Mouse (Mus musculus) retina, postnatal 1 day (tissue): ENCODE measurements around the gene Mmp12.
"Not testable (repeated sequence)": the region's sequence is repeated elsewhere in the genome, so short reads cannot be mapped to it uniquely, and the experiment has no call there.

ENCODE experiments used
- DNase-seq: peaks from one replicate; pipeline ENCODE4 v3.0.0-alpha.2; 2012

Gene Mmp12

DNA sequence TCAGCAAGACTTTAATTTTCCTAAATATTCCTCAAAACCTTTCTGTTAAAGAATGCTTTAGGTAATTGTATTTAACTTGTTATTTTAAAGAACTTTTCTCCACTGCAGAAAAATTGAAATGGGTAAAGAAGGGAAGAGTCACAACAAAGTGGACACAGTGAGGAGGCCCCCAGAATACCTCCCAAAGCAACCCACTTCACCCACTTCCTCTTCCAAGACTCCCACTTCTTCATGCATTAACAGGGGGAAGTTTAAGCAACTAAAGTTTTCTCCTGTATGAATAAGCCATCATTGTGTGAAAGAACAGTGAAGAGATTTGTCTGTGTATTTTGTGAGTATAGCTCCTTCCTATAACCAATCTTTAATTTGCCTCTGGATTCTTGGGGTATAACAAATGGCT, at the start of gene Mmp12:
Gene Mmp12 (plus strand): TSS at position 275 of the 400 bp plus-strand sequence.
- DNase-seq, result no peak

DNA sequence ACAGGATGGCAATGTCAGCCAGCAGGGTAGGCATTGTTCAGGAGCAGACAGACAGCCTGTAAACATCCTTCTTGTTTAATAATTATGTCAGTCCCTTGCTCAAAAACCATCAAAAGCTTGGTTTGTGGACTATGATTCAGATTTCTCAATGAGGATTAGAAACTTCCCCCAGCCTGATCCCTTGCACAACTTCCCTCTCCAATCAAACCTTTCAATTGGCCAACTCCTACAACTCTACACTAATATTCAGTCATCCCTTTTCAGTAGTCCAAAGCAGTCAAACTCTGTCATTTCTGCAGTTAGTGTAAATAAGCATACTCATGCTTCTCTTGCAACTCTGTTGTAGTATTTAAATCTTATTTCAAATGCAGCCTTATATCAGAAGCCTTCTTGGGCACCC, 12.3 kb upstream of the Mmp12 start:
- no peak for DNase-seq

DNA sequence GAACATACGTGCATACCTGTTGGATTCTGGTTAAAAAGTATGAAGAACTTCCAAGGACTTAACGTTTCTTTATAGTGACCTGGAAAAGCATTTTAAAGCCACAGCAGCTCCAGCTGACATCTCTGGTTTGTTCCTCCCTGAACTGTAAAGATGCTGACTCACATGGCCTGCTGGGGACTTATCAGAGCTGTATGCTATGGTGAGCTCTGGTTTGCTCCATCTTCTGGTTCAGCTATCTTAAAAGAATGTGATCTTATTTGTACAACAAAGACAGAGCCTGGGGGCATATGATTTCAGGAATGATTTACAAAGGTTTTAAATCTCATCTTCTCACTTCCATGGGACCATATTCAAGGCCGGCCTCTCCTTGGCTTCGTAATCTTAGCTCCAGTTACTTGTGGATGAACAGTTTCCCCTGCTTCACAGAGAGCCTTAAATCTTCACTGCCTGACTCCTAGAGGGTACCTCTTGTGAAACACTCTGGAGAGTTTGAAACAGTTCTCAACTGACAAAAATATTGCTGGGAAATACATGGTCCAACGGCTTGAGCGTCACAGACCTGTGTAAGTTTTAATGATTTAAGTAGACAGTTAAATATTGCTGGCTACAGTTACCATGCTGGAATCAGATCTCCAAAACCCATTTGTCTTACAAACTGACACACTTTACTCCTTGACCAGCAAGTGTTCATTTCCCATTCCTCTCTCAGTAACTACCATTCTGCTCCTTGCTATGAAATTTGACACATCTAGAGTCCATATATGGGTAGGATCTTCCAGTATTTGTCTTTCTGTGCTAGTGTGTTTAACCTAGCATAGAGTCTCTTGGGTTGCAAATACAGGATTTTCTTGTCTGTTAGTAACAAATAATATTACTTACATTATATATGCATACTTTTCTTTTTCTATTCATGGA, 8.2 kb upstream of the Mmp12 start:
- no peak for DNase-seq

DNA sequence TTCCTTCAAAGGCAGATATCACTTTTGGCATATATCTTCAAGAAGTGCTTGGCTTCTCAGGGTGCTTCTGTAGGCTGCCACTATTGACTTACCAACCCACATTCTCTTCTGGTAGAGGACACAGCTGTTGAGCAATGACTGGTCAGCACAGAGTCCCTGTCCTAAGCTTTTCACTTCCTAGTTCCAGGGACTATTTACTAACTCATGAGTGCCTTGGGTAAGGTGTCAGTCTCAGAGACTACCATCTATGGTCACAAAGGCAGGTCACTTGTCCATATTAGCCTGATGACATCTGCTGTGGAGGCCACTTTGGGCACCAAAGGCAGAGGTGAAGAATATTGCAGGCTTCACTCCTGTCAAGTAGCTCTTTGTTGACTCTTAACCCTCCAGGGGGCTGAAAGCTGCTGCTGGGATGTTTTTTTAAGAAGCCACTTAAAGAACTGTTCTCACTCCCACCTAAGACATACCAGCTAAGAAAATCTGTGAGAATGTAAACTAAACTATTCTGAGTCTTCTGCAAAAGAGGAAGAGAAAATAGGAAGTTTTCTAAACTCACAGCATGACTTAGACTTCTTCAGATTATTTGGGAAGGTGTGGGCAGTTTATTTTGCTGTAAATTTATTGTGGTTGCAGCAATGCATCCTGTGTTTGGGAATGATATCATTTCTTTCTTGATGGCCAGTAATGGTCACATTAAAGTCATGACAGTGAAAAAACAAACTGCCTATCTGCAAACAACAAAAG, 7.3 kb upstream of the Mmp12 start:
- DNase-seq, result no peak

DNA sequence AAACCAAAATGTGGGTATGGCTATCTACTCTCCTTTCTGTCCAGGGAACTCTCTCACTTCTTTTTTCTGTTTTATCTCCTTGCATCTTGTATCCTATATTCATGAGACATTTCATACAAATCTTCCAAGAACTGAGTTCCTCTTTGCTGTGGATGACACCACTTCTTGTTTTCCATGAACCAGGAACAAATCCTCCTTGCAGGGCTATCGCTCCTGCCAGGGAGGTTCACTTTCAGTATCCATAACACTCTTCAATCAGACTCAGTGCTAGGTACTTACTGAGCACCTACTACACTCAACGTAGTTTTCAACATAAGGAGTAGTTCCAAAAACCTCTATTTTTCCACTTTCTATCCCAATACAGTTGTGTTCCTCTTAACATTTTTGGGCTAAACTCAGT, 1.3 kb downstream of the Mmp12 start:
- DNase-seq, result no peak

DNA sequence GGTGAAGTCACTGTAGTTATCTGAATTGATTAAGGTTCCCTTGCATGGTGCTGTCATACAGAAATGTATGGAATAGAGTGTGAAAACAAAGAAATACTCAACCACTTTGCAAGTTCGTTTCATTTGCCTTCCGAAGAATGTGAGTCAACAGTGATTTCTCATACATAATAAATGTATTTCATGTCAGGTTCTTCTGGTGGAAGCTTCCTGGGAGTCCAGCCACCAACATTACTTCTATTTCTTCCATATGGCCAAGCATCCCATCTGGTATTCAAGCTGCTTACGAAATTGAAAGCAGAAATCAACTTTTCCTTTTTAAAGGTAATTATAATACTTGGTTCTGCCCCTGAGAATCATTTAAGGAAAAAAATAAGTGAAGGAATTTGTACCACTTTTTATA, 10.4 kb downstream of the Mmp12 start:
- no peak for DNase-seq

DNA sequence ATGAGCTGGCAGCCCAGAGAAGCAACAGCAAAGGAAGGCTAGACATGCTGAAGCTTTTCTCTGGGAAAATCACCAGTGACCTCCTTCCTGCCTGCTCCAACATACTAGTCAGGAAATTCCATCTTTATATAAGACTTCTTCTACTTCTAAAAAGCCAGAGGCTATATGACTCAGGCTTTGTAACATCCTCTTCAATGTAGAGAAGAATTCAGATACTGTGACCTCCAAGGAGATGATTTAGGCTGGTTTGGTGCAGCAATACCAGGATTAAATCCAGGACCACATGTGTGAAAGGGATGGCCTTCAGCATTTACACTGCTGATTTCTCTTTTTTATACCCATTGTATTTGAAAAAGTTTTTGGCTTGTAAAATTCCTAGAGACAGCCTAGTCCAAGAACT, 43.8 kb downstream of the Mmp12 start, which contains the start of gene Mmp1b:
Gene Mmp1b (minus strand): TSS at position 101 of the 400 bp plus-strand sequence.
- no peak for DNase-seq

DNA sequence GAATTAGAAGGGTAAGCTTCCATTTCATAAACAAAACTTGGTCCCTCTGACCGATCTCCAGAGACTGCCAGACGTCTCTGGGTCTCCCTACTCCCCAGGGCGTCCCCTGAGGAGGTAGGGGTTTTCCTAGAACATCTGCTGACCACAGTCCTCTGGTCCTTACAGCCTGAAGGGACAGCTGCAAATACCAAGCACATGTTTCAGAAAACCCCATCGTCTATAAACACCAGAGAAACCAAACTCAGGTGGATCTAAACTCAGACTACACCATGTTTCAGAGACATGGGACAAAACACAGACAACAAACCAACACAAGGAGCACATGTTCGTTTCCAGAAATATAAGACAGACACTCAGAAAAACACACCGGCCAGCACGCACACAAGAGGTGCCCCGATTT, 52.4 kb downstream of the Mmp12 start:
- DNase-seq, result not testable (repeated sequence)
